Mouse (Mus musculus) heart, embryonic 15.5 days (tissue): ENCODE results near the gene Celsr3. TPM values are rescaled to one million over a fixed set of nuclear protein-coding genes. Genes with fewer than 3 reads are reported as not detected.
A peak's percentile ranks its signal among the peaks of the same experiment; 100 is the strongest.

Experiments used
- ATAC-seq: fragments of 200-750 bp; cut with Nextera tagmentation; replicated peaks from 2 replicates; pipeline ENCODE4 v1.8.0; 2017; ENCODE audit warnings: low read depth, moderate TSS enrichment; ENCODE audit not compliant: insufficient number of reproducible peaks, insufficient read depth, low FRiP score
- H3K27ac ChIP-seq: fragments of 300-500 bp; sonication (generic); 2 replicates; pipeline ENCODE4 v1.5.1; 2015; ENCODE audit warnings: mild to moderate bottlenecking, inconsistent platforms
- H3K27me3 ChIP-seq: fragments of 300-500 bp; sonication (generic); 2 replicates; pipeline ENCODE4 v1.6.1; 2015; ENCODE audit warnings: inconsistent platforms
- H3K36me3 ChIP-seq: fragments of 300-500 bp; sonication (generic); 2 replicates; pipeline ENCODE4 v1.6.1; 2015; ENCODE audit warnings: mild to moderate bottlenecking, inconsistent platforms
- H3K4me1 ChIP-seq: fragments of 300-500 bp; sonication (generic); replicated peaks from 2 replicates; pipeline ENCODE4 v1.6.1; 2015; ENCODE audit warnings: inconsistent platforms
- H3K4me2 ChIP-seq: fragments of 300-500 bp; sonication (generic); 2 replicates; pipeline ENCODE4 v1.6.1; 2015; ENCODE audit warnings: inconsistent platforms, mild to moderate bottlenecking, moderate library complexity
- H3K4me3 ChIP-seq: fragments of 300-500 bp; sonication (generic); 2 replicates; pipeline ENCODE4 v1.5.1; 2015; ENCODE audit warnings: mild to moderate bottlenecking, inconsistent platforms
- H3K9ac ChIP-seq: fragments of 300-500 bp; sonication (generic); 2 replicates; pipeline ENCODE4 v1.6.1; 2015; ENCODE audit warnings: mild to moderate bottlenecking, inconsistent platforms
- H3K9me3 ChIP-seq: fragments of 300-500 bp; sonication (generic); replicated peaks from 2 replicates; pipeline ENCODE4 v1.6.1; 2016; ENCODE audit warnings: inconsistent platforms
- WGBS: fragments of 180-500 bp; shearing (Covaris S2); methylation state at CpG from one replicate; pipeline ENCODE4 v1.1.7; 2015; ENCODE audit warnings: mixed read lengths; 5-methylcytosine and 5-hydroxymethylcytosine counted together
- polyA plus RNA-seq: library from polyadenylated mRNA; unstranded; fragments of >200 nt; fragmentation: Nextera tagmentation; extraction: Ambion mirVana; gene quantifications from 2 replicates; pipeline ENCODE4 v1.2.1, GENCODE M21; 2015

The Celsr3 gene
- polyA plus RNA-seq, 1 experiment from 2014 or later = 0.06 TPM

- Histone ChIP-seq H3K9me3 (no peaks in the 10 kb centered on the region), H3K4me3 (no peak overlapping the region), H3K27ac (no peak overlapping the region), H3K4me2 (no peak overlapping the region), H3K4me1 (peaks cover 60% of the 10 kb centered on the region), H3K27me3 (no peaks in the 10 kb centered on the region), H3K36me3 (0 out of 2 replicates have a peak, but pooled peaks cover 3% of the 10 kb centered on the region), H3K9ac (no peak overlapping the region)
- ATAC-seq = no peak
- 71% methylated on average over 3 of the region's 3 CpGs for WGBS
Observed at GRCm38 (mm10) chr9:108788713-108789112, 37.4 kb upstream of the Celsr3 start.

- Histone ChIP-seq H3K9me3 (no peaks in the 10 kb centered on the region), H3K27ac (no peak overlapping the region), H3K9ac (no peak overlapping the region), H3K4me1 (peaks cover 67% of the 10 kb centered on the region), H3K36me3 (peaks cover 5% of the 10 kb centered on the region), H3K4me2 (no peak overlapping the region), H3K4me3 (no peak overlapping the region), H3K27me3 (no peaks in the 10 kb centered on the region)
- ATAC-seq = no peak
- WGBS = 60% methylated on average over 1 of the region's 1 CpGs
Observed at GRCm38 (mm10) chr9:108792307-108792706, 33.8 kb upstream of the Celsr3 start.

GRCm38 (mm10) chr9:108792730-108793129 is 33.4 kb upstream of the Celsr3 start:
- H3K27ac ChIP-seq = no peak overlapping the region
- H3K9me3 ChIP-seq = no peaks in the 10 kb centered on the region
- H3K4me1 ChIP-seq = peaks cover 70% of the 10 kb centered on the region
- H3K27me3 ChIP-seq = no peaks in the 10 kb centered on the region
- H3K36me3 ChIP-seq = peaks cover 9% of the 10 kb centered on the region
- no peak for ATAC-seq
- no peak overlapping the region for H3K9ac ChIP-seq
- H3K4me2 ChIP-seq = no peak overlapping the region
- no peak overlapping the region for H3K4me3 ChIP-seq
- 60% methylated on average over 3 of the region's 3 CpGs for WGBS

GRCm38 (mm10) chr9:108795281-108795680 is 30.8 kb upstream of the Celsr3 start:
- WGBS = 65% methylated on average over 2 of the region's 2 CpGs
- peak overlapping the region; percentile 20; the same call in 1 of the 2 replicates for H3K4me2 ChIP-seq

GRCm38 (mm10) chr9:108795762-108796161 is 30.4 kb upstream of the Celsr3 start:
- Histone ChIP-seq H3K9ac (no peak overlapping the region), H3K27me3 (no peaks in the 10 kb centered on the region), H3K36me3 (peaks cover 34% of the 10 kb centered on the region), H3K4me1 (peaks cover 50% of the 10 kb centered on the region), H3K4me3 (no peak overlapping the region), H3K27ac (peak overlapping the region; percentile 62), H3K9me3 (no peaks in the 10 kb centered on the region), H3K4me2 (peak overlapping the region; percentile 20)
- ATAC-seq = peak; percentile 63
- 35% methylated on average over 11 of the region's 11 CpGs for WGBS

More at GRCm38 (mm10) chr9:108795281-108795680, 30.8 kb upstream of the Celsr3 start:
- H3K9me3 ChIP-seq = no peaks in the 10 kb centered on the region
- no peak for ATAC-seq
- no peaks in the 10 kb centered on the region for H3K27me3 ChIP-seq
- H3K4me1 ChIP-seq = peaks cover 50% of the 10 kb centered on the region
- 0 out of 2 replicates have a peak overlapping the region, but pooled peaks have one; percentile 2 for H3K27ac ChIP-seq
- peaks cover 32% of the 10 kb centered on the region for H3K36me3 ChIP-seq
- no peak overlapping the region for H3K9ac ChIP-seq
- H3K4me3 ChIP-seq = no peak overlapping the region

GRCm38 (mm10) chr9:108796351-108796981 is 29.7 kb upstream of the Celsr3 start:
- no peaks in the 10 kb centered on the region for H3K27me3 ChIP-seq
- H3K9ac ChIP-seq = no peak overlapping the region
- no peak for ATAC-seq
- WGBS = 62% methylated on average over 4 of the region's 4 CpGs
- no peaks in the 10 kb centered on the region for H3K9me3 ChIP-seq
- H3K36me3 ChIP-seq = peaks cover 36% of the 10 kb centered on the region
- H3K4me2 ChIP-seq = peak overlapping the region; percentile 20; the same call in 1 of the 2 replicates
- H3K27ac ChIP-seq = peak overlapping the region; percentile 62
- H3K4me3 ChIP-seq = no peak overlapping the region
- peaks cover 50% of the 10 kb centered on the region for H3K4me1 ChIP-seq

- no peak overlapping the region for H3K4me2 ChIP-seq
- H3K4me1 ChIP-seq = peaks cover 42% of the 10 kb centered on the region
- H3K27me3 ChIP-seq = no peaks in the 10 kb centered on the region
- peaks cover 46% of the 10 kb centered on the region for H3K36me3 ChIP-seq
- H3K4me3 ChIP-seq = no peak overlapping the region
- ATAC-seq = no peak
- no peak overlapping the region for H3K9ac ChIP-seq
- no peaks in the 10 kb centered on the region for H3K9me3 ChIP-seq
- peak overlapping the region; percentile 62 for H3K27ac ChIP-seq
- 84% methylated on average over 7 of the region's 7 CpGs for WGBS
Observed at GRCm38 (mm10) chr9:108797477-108797876, 28.6 kb upstream of the Celsr3 start.

- H3K36me3 ChIP-seq = peaks cover 54% of the 10 kb centered on the region
- peaks cover 38% of the 10 kb centered on the region for H3K4me1 ChIP-seq
- WGBS = 69% methylated on average over 5 of the region's 5 CpGs
- H3K4me3 ChIP-seq = no peak overlapping the region
- H3K9ac ChIP-seq = no peak overlapping the region
- H3K27me3 ChIP-seq = no peaks in the 10 kb centered on the region
- H3K9me3 ChIP-seq = no peaks in the 10 kb centered on the region
- ATAC-seq = no peak
- no peak overlapping the region for H3K4me2 ChIP-seq
- H3K27ac ChIP-seq = no peak overlapping the region
Observed at GRCm38 (mm10) chr9:108798508-108799075, 27.5 kb upstream of the Celsr3 start.

- Histone ChIP-seq H3K27ac (no peak overlapping the region), H3K4me2 (no peak overlapping the region), H3K9ac (no peak overlapping the region), H3K4me3 (no peak overlapping the region), H3K27me3 (no peaks in the 10 kb centered on the region), H3K36me3 (peaks cover 64% of the 10 kb centered on the region), H3K9me3 (no peaks in the 10 kb centered on the region), H3K4me1 (peaks cover 31% of the 10 kb centered on the region)
- 80% methylated on average over 3 of the region's 3 CpGs for WGBS
- no peak for ATAC-seq
Observed at GRCm38 (mm10) chr9:108799564-108799963, 26.6 kb upstream of the Celsr3 start.

- 76% methylated on average over 8 of the region's 8 CpGs for WGBS
- H3K4me2 ChIP-seq = no peak overlapping the region
- no peak for ATAC-seq
- H3K27me3 ChIP-seq = no peaks in the 10 kb centered on the region
- peaks cover 51% of the 10 kb centered on the region for H3K36me3 ChIP-seq
- no peak overlapping the region for H3K4me3 ChIP-seq
- no peak overlapping the region for H3K9ac ChIP-seq
- H3K9me3 ChIP-seq = no peaks in the 10 kb centered on the region
- H3K4me1 ChIP-seq = peaks cover 46% of the 10 kb centered on the region
- peak overlapping the region; percentile 40; the same call in 1 of the 2 replicates for H3K27ac ChIP-seq
Observed at GRCm38 (mm10) chr9:108805768-108806167, 20.4 kb upstream of the Celsr3 start.

GRCm38 (mm10) chr9:108806379-108806778 is 19.7 kb upstream of the Celsr3 start:
- no peak for ATAC-seq
- Histone ChIP-seq H3K4me1 (peaks cover 46% of the 10 kb centered on the region), H3K9ac (no peak overlapping the region), H3K36me3 (peaks cover 49% of the 10 kb centered on the region), H3K4me2 (no peak overlapping the region), H3K27ac (peak overlapping the region; percentile 72), H3K4me3 (no peak overlapping the region), H3K27me3 (no peaks in the 10 kb centered on the region), H3K9me3 (no peaks in the 10 kb centered on the region)

GRCm38 (mm10) chr9:108806831-108807230 is 19.3 kb upstream of the Celsr3 start:
- no peaks in the 10 kb centered on the region for H3K9me3 ChIP-seq
- ATAC-seq = no peak
- no peak overlapping the region for H3K9ac ChIP-seq
- peak overlapping the region; percentile 72 for H3K27ac ChIP-seq
- H3K27me3 ChIP-seq = no peaks in the 10 kb centered on the region
- peaks cover 45% of the 10 kb centered on the region for H3K36me3 ChIP-seq
- WGBS = 50% methylated on average over 1 of the region's 1 CpGs
- peaks cover 46% of the 10 kb centered on the region for H3K4me1 ChIP-seq
- H3K4me2 ChIP-seq = no peak overlapping the region
- H3K4me3 ChIP-seq = no peak overlapping the region
